Mouse (Mus musculus): ENCODE measurements around the gene Litaf. TPM values are rescaled to one million over a fixed set of nuclear protein-coding genes. Genes with fewer than 3 reads are reported as not detected.

Gene Litaf
- total and polyA plus RNA-seq, 3 experiments: 25.7 to 50.1 TPM; not detected in 1

GRCm38 (mm10) chr16:11012571-11013463, 53.1 kb downstream of the Litaf start:
- Histone ChIP-seq H3K9ac (ENCODE audit: control insufficient read depth, low read depth, low read length, poor library complexity, severe bottlenecking) (peak overlapping the region; percentile 81), H3K9me3 (replicated peaks; ENCODE audit: insufficient read depth, low read length) (no peaks in the 10 kb centered on the region), H3K79me2 (ENCODE audit: control insufficient read depth, insufficient read depth, low read length, poor library complexity) (no peaks in the 10 kb centered on the region), H3K4me3 (ENCODE audit: control insufficient read depth in 1 of 2, insufficient read depth in 1 of 2, low read depth in 2 of 2, low read length in 2 of 2) (peak overlapping the region; percentile 77), H3K27me3 (ENCODE audit: control insufficient read depth in 1 of 2, insufficient read depth in 2 of 2, low read length in 2 of 2) (no peaks in the 10 kb centered on the region), H3K36me3 (ENCODE audit: control insufficient read depth in 1 of 2, insufficient read depth in 2 of 2, low read length in 2 of 2) (peaks cover 0 to 13% of the 10 kb centered on the region in 2 experiments; a peak in 2 of 4 replicates), H3K4me1 (ENCODE audit: control insufficient read depth in 1 of 2, insufficient read depth in 2 of 2, low read length in 2 of 2) (peaks cover 10 to 25% of the 10 kb centered on the region in 2 experiments), H3K27ac (ENCODE audit: control insufficient read depth, low read depth, low read length) (peak overlapping the region; percentile 99)
- DNase-seq (ENCODE audit: low read depth, low spot score): peak; percentile 92
- TF ChIP-seq MAZ (IDR thresholded peaks at IDR 0.05; ENCODE audit: low read depth, low read length) (peak; percentile 55; the same call in 1 of the 2 replicates), JUND (IDR thresholded peaks at IDR 0.05; ENCODE audit: low read depth, low read length) (0 out of 2 replicates have a peak, but pooled peaks have one; percentile 51), MYC (IDR thresholded peaks at IDR 0.05; ENCODE audit: low read depth, low read length) (no peak), CHD1 (IDR thresholded peaks at IDR 0.05; ENCODE audit: low read depth, low read length) (no peak), ETS1 (IDR thresholded peaks at IDR 0.05; ENCODE audit: low read depth, low read length) (peak; percentile 93), ELF1 (IDR thresholded peaks at IDR 0.05; ENCODE audit: low read depth, low read length) (peak; percentile 95), TBP (IDR thresholded peaks at IDR 0.05; ENCODE audit: low read depth, low read length) (0 out of 2 replicates have a peak, but pooled peaks have one; percentile 13), CTCF (IDR thresholded peaks at IDR 0.05 in 2 of 3, conservative IDR thresholded peaks at IDR 0.05 in 1 of 3; ENCODE audit: control insufficient read depth in 1 of 3, insufficient read depth in 1 of 3, low read depth in 2 of 3, low read length in 3 of 3, poor library complexity in 1 of 3, severe bottlenecking in 1 of 3) (no peak), USF1 (IDR thresholded peaks at IDR 0.05; ENCODE audit: low read depth, low read length) (peak; percentile 62; the same call in 1 of the 2 replicates), SMC3 (IDR thresholded peaks at IDR 0.05; ENCODE audit: low read depth, low read length) (no peak), CHD2 (IDR thresholded peaks at IDR 0.05; ENCODE audit: low read length) (no peak), KAT2A (conservative IDR thresholded peaks at IDR 0.05; ENCODE audit: low read depth, low read length) (peak; percentile 47), ZKSCAN1 (IDR thresholded peaks at IDR 0.05; ENCODE audit: low read depth, low read length) (0 out of 2 replicates have a peak, but pooled peaks have one; percentile 35), ZC3H11A (IDR thresholded peaks at IDR 0.05; ENCODE audit: low read depth, low read length) (no peak; the same call in 1 of the 2 replicates), MAX (IDR thresholded peaks at IDR 0.05; ENCODE audit: low read length) (peak; percentile 12; the same call in 1 of the 2 replicates), POLR2AphosphoS5 (IDR thresholded peaks at IDR 0.05; ENCODE audit: borderline replicate concordance, low read depth, low read length) (peak; percentile 66; the same call in 1 of the 2 replicates), NRF1 (IDR thresholded peaks at IDR 0.05; ENCODE audit: insufficient read depth, low read depth, low read length, poor library complexity, severe bottlenecking) (no peak), MEF2A (IDR thresholded peaks at IDR 0.05; ENCODE audit: extremely low read depth, insufficient replicate concordance, low read depth, low read length, poor library complexity, severe bottlenecking) (peak; percentile 72; the same call in 1 of the 2 replicates), ZNF384 (IDR thresholded peaks at IDR 0.05; ENCODE audit: low read depth, low read length) (no peak), GATA1 (IDR thresholded peaks at IDR 0.05; ENCODE audit: low read depth, low read length) (no peak), RAD21 (IDR thresholded peaks at IDR 0.05; ENCODE audit: low read depth, low read length) (no peak), MAFK (IDR thresholded peaks at IDR 0.05; ENCODE audit: borderline replicate concordance, low read depth, low read length) (no peak), E2F4 (IDR thresholded peaks at IDR 0.05; ENCODE audit: borderline replicate concordance, low read depth, low read length) (no peak), ZMIZ1 (IDR thresholded peaks at IDR 0.05; ENCODE audit: low read depth, low read length) (0 out of 2 replicates have a peak, but pooled peaks have one; percentile 37), NELFE (IDR thresholded peaks at IDR 0.05; ENCODE audit: low read depth, low read length) (no peak; the same call in none of the 2 replicates), MXI1 (IDR thresholded peaks at IDR 0.05; ENCODE audit: low read depth, low read length) (peak; percentile 63; the same call in 1 of the 2 replicates), EP300 (IDR thresholded peaks at IDR 0.05; ENCODE audit: low read depth in 1 of 2, low read length in 2 of 2) (peak; percentile 36 to 49; a peak in 3 of 4 replicates), BHLHE40 (IDR thresholded peaks at IDR 0.05; ENCODE audit: borderline replicate concordance, low read depth, low read length) (no peak), MYB (IDR thresholded peaks at IDR 0.05; ENCODE audit: low read depth, low read length) (no peak), TAL1 (IDR thresholded peaks at IDR 0.05; ENCODE audit: low read length) (no peak), GABPA (IDR thresholded peaks at IDR 0.05; ENCODE audit: low read depth, low read length) (no peak), SIN3A (IDR thresholded peaks at IDR 0.05; ENCODE audit: low read length) (peak; percentile 86), POLR2A (IDR thresholded peaks at IDR 0.05; ENCODE audit: control insufficient read depth in 1 of 2, insufficient read depth in 1 of 2, low read depth in 1 of 2, low read length in 2 of 2, poor library complexity in 1 of 2) (no peak; a peak in 2 of 4 replicates), HCFC1 (IDR thresholded peaks at IDR 0.05; ENCODE audit: low read depth, low read length) (peak; percentile 63)

Measured in MEL (cell line).